Mouse (Mus musculus) cerebral cortex, adult 2 months (tissue): ENCODE data around the gene Elmo2.

ENCODE experiments used
- WGBS: fragments of 180-500 bp; shearing (Covaris S2); methylation state at CpG from one replicate; pipeline ENCODE4 v1.1.7; 2018; 5-methylcytosine and 5-hydroxymethylcytosine counted together

The Elmo2 gene

GRCm38 (mm10) chr2:165258321-165258720, 68.0 kb downstream of the Elmo2 start:
- 72% methylated on average over 6 of the region's 6 CpGs for WGBS

- 37% methylated on average over 11 of the region's 11 CpGs for WGBS
Observed at GRCm38 (mm10) chr2:165257151-165257834, 69.0 kb downstream of the Elmo2 start.

GRCm38 (mm10) chr2:165256213-165256612, 70.1 kb downstream of the Elmo2 start:
- 80% methylated on average over 10 of the region's 10 CpGs for WGBS

DNA sequence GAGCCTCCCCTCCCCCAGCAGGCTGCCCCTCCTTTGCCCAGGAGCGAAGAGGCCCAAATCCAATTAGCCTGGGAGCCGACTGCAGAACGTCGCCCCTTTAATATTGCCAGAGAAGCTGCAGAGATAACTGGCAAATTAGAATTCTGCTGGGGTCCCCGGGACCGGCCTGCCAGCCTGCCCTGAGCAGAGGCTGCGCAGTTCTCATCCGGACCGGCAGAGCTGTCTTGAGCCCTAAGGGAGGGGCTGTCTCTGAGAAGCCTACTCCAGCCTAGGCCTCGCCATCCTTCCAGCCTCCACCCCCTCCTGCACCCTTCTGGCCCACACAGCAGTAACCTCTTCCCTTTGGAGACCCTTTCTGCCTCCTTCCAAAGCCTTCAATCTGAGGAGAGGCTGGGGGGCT, 72.4 kb downstream of the Elmo2 start:
- 68% methylated on average over 10 of the region's 10 CpGs for WGBS

DNA sequence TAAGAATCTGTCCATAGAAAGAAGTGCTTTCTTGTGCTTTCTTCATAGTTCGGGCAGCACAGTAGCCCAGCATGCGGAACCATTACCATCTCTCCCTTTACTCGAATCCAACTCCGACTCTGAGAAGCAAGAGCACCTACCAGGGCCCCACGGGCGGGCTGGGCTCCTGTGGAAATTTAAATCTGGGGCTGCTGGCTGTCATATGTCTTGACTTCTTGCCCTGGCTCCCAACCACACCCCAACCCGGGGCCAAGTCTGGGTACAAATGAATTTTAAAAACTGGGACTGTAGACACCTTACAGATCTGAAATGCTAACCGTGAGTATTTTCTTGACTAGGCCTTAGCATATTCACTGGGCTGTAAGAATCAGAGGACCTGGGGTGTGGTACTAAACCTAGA, 73.0 kb downstream of the Elmo2 start:
- WGBS: 86% methylated on average over 8 of the region's 8 CpGs

DNA sequence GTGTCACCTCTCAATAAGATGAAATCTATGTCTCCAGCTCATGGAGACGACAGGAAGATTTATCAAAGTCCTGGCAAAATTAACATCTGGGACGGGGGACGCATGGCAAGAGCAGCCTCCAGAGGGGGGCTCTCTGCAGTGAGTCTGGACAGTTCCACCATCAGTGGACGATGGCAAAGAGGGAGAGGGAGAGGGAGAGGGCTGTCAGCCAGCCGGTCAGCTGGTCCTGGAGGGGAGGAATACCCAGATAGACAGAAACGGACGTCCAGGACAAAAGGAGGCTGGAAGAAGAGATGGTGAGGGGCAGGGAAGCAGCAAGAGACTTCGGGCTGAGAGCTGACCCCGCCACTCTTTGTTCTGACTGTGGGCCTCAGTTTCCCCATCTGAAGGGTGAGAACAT, 73.5 kb downstream of the Elmo2 start:
- 68% methylated on average over 9 of the region's 9 CpGs for WGBS

DNA sequence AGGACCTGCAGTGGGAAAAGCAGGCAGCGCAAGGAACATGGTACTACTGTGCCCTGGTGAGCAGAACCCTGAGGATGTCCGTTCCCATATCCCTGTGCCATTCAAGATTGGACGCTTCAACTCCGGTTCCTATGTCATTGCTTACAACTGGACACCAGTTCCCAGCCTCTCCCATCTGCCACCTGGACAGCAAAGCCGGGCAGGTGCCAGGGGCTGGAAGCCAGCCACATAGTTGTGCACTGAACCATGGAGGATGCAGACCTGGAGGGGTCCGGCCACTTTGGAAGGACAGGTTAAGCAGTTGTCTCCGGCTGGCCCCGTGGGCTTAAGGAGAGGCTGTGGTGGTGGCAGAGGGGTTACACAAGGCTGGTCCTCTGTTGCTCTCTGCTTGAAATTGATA, 73.9 kb downstream of the Elmo2 start:
- 78% methylated on average over 8 of the region's 8 CpGs for WGBS

- 36% methylated on average over 1 of the region's 1 CpGs for WGBS
Observed at GRCm38 (mm10) chr2:165250903-165251302, 75.4 kb downstream of the Elmo2 start.

GRCm38 (mm10) chr2:165248967-165249366, 77.3 kb downstream of the Elmo2 start:
- WGBS: 41% methylated on average over 3 of the region's 3 CpGs

DNA sequence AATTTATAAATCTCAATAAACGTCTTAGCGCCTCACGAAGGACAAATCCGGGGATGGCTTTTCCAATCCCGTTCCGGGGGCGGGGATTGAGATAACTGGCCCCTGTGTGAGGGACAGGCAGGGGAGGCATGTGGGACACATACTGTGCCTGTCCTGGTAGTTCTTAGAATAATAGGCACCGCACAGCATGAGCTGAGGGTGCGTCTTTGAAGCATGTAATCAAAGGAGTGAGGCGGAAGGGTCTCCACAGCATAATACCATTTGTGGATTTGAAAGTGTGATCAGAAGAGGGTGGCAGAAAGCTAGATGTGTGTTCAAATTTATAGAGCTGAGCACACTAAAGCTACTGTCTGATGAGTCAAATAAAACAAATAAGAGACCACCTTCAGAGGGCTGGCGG, 79.9 kb downstream of the Elmo2 start:
- 61% methylated on average over 11 of the region's 11 CpGs for WGBS

- 40% methylated on average over 11 of the region's 11 CpGs for WGBS
Observed at GRCm38 (mm10) chr2:165243122-165243720, 83.1 kb downstream of the Elmo2 start.

GRCm38 (mm10) chr2:165242575-165242974, 83.7 kb downstream of the Elmo2 start:
- 20% methylated on average over 13 of the region's 13 CpGs for WGBS

GRCm38 (mm10) chr2:165241786-165242185, 84.5 kb downstream of the Elmo2 start:
- WGBS: 73% methylated on average over 7 of the region's 7 CpGs

- WGBS: 23% methylated on average over 8 of the region's 8 CpGs
Observed at GRCm38 (mm10) chr2:165240371-165240770, 85.9 kb downstream of the Elmo2 start.

DNA sequence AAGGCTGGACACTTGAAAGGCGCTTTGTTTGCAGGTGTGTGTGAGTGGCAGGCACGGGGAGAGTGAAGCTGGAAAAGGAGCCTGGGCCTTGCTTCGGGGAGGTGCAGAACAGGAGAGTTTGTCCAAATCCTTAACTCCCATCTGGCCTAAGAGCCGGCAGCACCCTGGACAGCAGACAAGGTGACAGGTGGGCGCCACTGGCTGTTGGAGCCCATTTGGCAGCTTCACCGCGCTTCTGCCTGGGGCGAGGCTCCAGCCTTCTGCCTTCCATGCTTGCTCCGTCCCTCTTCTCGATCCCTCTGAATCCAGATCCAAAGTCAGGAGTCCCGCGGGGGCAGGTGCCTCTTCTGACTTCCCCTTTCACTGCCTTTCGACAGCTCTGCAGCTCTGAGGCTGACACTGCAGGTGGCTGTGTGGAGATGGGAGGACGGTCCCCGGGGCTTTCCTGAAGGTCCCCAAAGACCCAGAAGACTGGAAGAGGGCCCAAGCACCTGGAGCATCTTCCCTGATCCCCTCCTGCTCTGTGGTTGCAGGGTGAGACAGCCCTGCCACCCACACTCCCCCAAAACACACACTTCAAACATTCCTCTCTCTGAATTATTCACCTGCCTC, 86.6 kb downstream of the Elmo2 start:
- 52% methylated on average over 15 of the region's 15 CpGs for WGBS

- WGBS: 18% methylated on average over 12 of the region's 12 CpGs
Observed at GRCm38 (mm10) chr2:165238416-165239145, 87.7 kb downstream of the Elmo2 start.
